Mouse (Mus musculus) liver (tissue): Measurements from ENCODE around the gene Cebpa.
A peak's percentile ranks its signal among the peaks of the same experiment; 100 is the strongest.

ENCODE experiments used
- DNase-seq: peaks from one replicate; pipeline ENCODE4 v3.0.0-alpha.2; 2020; ENCODE audit warnings: mixed read lengths

Gene Cebpa

DNA sequence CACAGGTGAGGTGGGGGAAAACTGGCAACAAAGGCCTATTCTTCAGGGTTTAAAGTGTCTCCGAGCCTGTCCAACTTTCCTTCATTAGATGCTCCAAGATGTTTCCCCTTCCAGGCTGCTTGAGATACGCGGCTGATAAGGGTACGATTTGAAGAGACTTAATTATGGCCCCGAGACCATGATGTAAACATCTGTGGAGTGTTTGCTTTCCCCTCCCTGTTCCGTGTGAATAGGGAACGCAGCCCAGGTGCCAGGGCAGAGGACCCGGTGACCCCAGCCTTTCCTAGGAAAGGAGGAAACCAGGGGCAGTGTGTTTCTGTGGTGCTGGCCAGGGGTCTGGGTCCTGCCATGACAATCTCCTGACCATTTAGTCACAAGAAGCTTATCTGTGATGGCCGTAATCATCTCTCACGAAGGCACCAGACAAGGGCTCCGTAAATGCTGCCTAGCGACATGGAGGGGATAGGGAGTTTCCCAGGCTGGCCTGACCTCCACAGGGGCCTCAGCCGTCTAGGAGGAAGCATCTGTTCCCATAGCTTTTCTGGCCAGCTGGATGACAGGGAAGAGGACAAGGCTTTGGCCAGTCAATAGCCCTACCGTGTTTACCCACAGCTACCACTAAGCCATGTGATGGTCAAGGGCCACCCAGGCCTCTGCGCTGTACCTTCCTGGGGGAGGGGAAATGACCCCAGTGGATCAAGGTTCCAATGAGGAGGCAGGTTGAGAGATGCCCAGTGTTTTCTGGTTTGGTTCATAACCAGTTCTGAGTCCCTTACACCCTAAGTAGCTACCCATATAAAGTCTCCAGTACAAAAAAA lies 30.7 kb downstream of the Cebpa start:
- peak; percentile 38 for DNase-seq

DNA sequence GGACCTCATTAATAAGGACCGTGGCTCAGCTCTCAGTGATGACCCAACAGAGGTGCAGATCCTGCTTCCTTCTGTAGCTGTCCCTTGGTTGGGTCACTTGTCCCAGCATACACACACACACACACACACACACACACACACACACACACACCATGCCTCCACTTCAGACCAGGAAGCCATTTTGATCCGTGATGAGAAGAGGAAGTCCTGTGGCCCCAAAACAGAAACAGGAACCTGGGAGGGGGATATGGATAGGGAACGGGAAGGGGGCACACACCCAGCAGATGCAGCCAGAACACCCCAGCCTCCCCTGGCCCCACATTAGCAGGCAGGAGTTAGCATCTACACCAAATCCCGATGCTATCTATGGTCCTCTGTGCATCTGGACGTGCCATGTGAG lies 31.8 kb downstream of the Cebpa start:
- no peak for DNase-seq

DNA sequence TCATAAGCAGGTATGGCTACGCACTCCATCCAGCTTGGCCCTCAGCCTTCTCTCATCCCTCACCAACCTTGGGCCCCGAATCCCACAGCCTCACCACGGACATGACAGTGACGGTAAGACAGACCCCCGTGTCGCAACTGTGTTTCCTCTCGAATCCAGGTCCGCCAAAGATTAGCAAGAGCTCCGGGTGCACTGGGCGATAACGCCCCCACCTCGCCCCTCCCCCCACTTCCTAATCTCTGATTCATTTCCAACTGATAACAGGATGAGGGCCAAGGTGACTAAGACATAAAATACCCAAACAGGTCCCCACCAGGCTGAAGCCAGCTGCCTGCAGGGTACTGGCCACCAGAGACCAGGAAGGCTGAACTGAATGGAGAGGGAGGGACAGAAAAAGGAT lies 35.4 kb downstream of the Cebpa start:
- peak; percentile 31 for DNase-seq

DNA sequence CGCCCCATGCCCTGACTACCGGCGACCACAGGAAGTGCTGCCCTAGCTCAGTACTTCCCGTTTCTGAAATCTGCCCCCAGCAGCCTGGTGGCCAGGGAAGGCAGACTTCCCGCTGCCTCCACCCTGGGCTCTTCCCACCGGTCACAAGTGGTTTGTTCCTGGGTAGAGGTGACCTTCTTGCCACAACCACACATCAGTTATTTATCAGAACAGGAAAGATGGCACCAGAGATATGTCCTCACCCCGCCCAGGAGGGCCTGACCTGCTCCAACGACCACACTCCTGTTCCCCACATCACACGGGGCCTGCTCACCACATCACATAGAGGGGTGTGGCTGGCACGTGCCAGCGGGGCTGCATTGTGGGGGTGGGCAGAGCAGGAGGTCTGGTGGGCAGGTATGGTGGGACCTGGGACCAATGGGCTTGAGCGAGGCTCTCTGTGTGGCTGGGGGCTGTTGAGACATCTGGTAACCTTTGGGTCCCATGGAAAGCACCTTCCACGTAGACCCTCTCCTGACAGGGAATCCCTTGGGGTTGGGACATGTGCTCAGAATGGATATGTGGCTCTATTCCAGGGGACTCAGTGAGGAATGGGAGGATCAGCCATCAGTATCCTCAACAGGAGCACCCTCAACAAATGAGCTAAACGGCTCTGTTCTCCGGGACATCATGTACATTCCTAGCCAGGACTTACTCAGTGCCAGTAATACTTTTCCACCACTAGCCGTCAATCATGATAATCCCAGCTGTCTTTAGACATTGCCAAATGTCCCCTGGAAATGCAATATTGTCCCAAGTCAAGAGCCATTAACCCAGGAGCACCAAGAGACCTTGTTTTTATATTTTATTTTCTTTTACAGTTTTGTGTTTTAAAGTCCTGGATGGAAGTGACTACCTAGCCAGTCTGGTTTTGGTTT lies 37.7 kb downstream of the Cebpa start:
- DNase-seq = no peak

DNA sequence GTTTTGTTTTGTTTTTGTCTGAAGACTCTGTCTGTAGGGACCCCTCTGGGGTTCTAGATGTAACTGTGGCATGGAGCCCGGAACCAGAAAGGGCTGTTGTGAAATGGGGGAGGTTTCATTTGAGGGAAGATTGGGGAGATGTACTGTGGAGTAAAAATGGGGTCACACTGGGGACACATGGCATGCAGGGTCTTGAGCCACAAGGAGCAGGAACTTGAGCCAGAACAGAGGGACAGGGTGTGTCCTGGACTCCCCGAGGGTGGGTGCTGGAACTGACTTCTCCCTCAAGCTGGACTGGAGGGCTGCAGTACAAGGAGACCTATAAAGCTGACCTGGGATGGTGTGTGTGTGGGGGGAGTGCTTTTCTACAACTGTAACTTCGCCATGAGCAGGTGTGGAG lies 38.4 kb downstream of the Cebpa start:
- DNase-seq = no peak

DNA sequence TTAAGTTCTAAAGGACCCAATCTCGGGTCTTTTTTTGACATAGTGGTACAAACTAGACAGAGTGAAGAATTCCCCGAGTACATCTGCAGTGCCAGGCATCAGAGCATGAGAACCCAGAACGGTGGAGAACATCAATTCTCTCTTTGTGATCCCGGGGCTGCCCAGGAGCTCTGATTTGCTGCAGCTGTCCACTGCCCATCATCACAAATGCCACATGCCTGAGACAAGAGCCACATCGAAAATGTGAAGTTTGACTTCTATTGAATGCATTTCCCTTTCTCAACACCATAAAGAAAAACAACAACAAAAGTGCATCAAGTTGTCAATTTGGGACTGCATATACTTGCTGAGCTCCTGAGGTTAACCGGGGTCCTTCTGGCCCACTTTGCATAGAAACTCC lies 43.4 kb downstream of the Cebpa start:
- no peak for DNase-seq

DNA sequence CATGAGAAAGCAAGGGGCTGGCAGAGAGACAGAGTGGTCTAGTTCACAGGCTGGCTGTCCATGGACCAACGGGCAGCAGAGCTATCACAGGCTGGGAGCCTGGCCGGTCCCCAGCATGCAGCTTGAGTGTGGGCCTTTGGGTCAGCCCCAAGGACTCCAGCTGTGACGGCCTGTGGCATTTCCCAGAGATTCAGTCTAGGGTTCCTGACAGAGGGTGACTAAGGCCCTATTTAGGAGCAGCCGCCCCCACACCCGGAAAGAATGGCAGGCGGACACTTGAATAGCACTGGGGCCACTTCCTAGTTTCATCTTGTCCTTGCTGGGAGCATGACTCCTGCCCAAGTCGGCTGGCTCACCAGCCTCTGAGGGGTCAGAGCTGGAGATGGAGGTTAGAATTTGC lies 44.5 kb downstream of the Cebpa start:
- no peak for DNase-seq

DNA sequence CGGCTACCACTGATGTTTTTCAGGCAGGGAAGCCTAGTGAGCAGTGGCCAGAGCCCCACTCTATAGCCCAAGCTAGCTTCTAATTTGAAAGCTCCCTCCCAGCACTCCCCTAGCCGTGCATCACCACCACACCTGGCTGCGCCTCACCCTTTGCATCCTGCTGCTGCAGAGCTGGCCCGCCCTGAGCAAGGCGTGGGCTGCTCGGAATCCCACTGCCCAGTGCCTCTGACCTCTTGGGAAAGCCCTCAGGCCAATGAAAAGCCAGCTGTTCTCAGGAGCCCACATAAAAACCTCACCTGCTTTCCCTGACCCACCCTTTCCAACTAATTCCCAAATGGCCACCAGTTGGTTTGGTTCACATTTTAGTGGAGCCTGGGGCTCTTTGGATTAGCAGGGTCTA lies 45.0 kb downstream of the Cebpa start:
- no peak for DNase-seq

DNA sequence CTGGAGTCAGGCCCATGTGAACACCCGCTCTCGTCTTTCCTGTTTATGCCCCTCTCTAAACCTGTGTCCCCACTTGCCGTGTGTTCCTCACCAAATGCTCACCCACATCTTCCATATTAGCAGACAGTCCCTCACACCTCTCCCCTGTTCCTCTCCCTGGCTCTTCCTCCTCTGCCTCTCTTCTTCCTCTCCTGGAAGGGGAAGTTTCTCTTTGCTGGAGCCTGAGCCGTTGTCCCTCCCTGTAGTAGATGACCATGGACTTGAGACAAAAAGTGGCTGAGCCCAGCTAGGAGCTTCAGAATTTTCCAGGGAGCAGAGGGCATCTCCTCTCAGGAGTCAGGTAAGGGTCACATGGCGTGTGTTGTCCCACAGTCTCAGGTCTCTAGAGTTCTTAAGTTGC lies 47.9 kb downstream of the Cebpa start:
- no peak for DNase-seq

DNA sequence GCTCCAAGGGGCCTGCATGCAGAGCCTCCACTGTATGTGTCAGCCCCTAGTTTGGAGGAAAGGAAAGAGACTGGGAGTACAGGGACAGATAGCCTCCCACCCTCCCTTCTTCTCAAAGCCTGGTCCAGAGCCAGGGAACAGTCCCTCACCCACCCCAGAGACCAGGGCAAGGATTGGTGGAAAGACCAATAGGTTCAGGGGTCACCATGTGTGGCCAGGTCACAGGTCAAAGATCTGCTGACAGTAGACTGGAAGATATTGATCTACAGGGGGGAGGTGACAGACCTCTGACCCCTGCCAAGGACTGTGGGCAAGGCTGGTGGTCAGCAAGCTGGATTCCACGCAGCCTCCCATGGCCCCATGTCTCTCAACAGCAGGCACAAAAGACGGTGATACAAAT lies 48.8 kb downstream of the Cebpa start:
- DNase-seq = peak; percentile 51

DNA sequence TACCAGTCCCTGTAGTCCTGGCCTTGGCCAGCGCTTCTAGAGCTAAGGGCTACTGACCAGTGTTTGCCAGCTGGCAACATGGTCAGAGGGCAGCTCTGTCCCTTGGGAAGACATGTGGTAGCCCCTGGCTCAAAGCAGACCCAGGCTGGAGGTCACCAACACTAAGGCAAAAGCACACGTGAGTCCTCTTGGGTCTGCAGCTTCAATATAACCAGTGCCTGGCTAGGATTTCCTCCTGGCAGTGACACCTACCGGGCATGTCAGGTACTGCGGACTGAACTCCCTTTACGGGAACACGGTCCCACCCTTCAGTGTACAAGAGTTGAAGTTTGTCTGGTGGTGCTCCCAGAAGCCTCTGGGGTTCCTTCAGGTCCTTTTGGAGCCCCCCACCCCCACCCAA lies 50.2 kb downstream of the Cebpa start:
- DNase-seq = peak; percentile 81
